Mouse (Mus musculus): Measurements from ENCODE around the gene Col18a1. TPM values are rescaled to one million over a fixed set of nuclear protein-coding genes. Genes with fewer than 3 reads are reported as not detected.

The Col18a1 gene
- polyA plus RNA-seq, 1 experiment = 114 TPM

- Histone ChIP-seq H3K4me3 (ENCODE audit: insufficient read depth, low read depth, low read length) (no peak overlapping the region), H3K36me3 (ENCODE audit: control insufficient read depth, insufficient read depth, low read length) (no peaks in the 10 kb centered on the region), H3K27me3 (replicated peaks; ENCODE audit: control insufficient read depth, insufficient read depth, low read length) (no peaks in the 10 kb centered on the region), H3K27ac (ENCODE audit: insufficient read depth, low read depth, low read length) (peak overlapping the region; percentile 86), H3K4me1 (ENCODE audit: control insufficient read depth, insufficient read depth, low read length) (peaks cover 52% of the 10 kb centered on the region)
- 23% methylated on average over 14 of the region's 14 CpGs for WGBS
- peak; percentile 41 for DNase-seq
- TF ChIP-seq CTCF (conservative IDR thresholded peaks at IDR 0.05; ENCODE audit: insufficient read depth, insufficient read length, low read depth, low read length) = no peak
- no peak for TF ChIP-seq POLR2A (IDR thresholded peaks at IDR 0.05; ENCODE audit: low read depth, low read length)
Observed at GRCm38 (mm10) chr10:77150947-77151521, 15.3 kb downstream of the Col18a1 start.

- H3K27ac ChIP-seq (ENCODE audit: insufficient read depth, low read depth, low read length) = no peak overlapping the region
- no peaks in the 10 kb centered on the region for H3K36me3 ChIP-seq (ENCODE audit: control insufficient read depth, insufficient read depth, low read length)
- H3K4me3 ChIP-seq (ENCODE audit: insufficient read depth, low read depth, low read length) = no peak overlapping the region
- WGBS = 37% methylated on average over 8 of the region's 8 CpGs
- TF ChIP-seq POLR2A (IDR thresholded peaks at IDR 0.05; ENCODE audit: low read depth, low read length) (no peak), CTCF (conservative IDR thresholded peaks at IDR 0.05; ENCODE audit: insufficient read depth, insufficient read length, low read depth, low read length) (no peak)
- H3K27me3 ChIP-seq (replicated peaks; ENCODE audit: control insufficient read depth, insufficient read depth, low read length) = no peaks in the 10 kb centered on the region
- H3K4me1 ChIP-seq (ENCODE audit: control insufficient read depth, insufficient read depth, low read length) = peaks cover 60% of the 10 kb centered on the region
- no peak for DNase-seq
Observed at GRCm38 (mm10) chr10:77150016-77150415, 16.3 kb downstream of the Col18a1 start.

GRCm38 (mm10) chr10:77147545-77147944 lies 18.8 kb downstream of the Col18a1 start:
- Histone ChIP-seq H3K27me3 (replicated peaks; ENCODE audit: control insufficient read depth, insufficient read depth, low read length) (no peaks in the 10 kb centered on the region), H3K4me1 (ENCODE audit: control insufficient read depth, insufficient read depth, low read length) (peaks cover 66% of the 10 kb centered on the region), H3K4me3 (ENCODE audit: insufficient read depth, low read depth, low read length) (no peak overlapping the region), H3K27ac (ENCODE audit: insufficient read depth, low read depth, low read length) (peak overlapping the region; percentile 67), H3K36me3 (ENCODE audit: control insufficient read depth, insufficient read depth, low read length) (no peaks in the 10 kb centered on the region)
- no peak for DNase-seq
- no peak for TF ChIP-seq CTCF (conservative IDR thresholded peaks at IDR 0.05; ENCODE audit: insufficient read depth, insufficient read length, low read depth, low read length)
- no peak for TF ChIP-seq POLR2A (IDR thresholded peaks at IDR 0.05; ENCODE audit: low read depth, low read length)
- WGBS = 81% methylated on average over 10 of the region's 10 CpGs

- peak; percentile 97 for DNase-seq
- Histone ChIP-seq H3K4me3 (ENCODE audit: insufficient read depth, low read depth, low read length) (no peak overlapping the region), H3K4me1 (ENCODE audit: control insufficient read depth, insufficient read depth, low read length) (peaks cover 61% of the 10 kb centered on the region), H3K27me3 (replicated peaks; ENCODE audit: control insufficient read depth, insufficient read depth, low read length) (no peaks in the 10 kb centered on the region), H3K36me3 (ENCODE audit: control insufficient read depth, insufficient read depth, low read length) (no peaks in the 10 kb centered on the region), H3K27ac (ENCODE audit: insufficient read depth, low read depth, low read length) (peak overlapping the region; percentile 67)
- WGBS = 33% methylated on average over 4 of the region's 4 CpGs
- TF ChIP-seq CTCF (conservative IDR thresholded peaks at IDR 0.05; ENCODE audit: insufficient read depth, insufficient read length, low read depth, low read length) = no peak
- TF ChIP-seq POLR2A (IDR thresholded peaks at IDR 0.05; ENCODE audit: low read depth, low read length) = no peak
Observed at GRCm38 (mm10) chr10:77146901-77147463, 19.4 kb downstream of the Col18a1 start.

- peak overlapping the region; percentile 27; the same call in 1 of the 2 replicates for H3K27ac ChIP-seq (ENCODE audit: insufficient read depth, low read depth, low read length)
- H3K4me1 ChIP-seq (ENCODE audit: control insufficient read depth, insufficient read depth, low read length) = peaks cover 51% of the 10 kb centered on the region
- no peak overlapping the region for H3K4me3 ChIP-seq (ENCODE audit: insufficient read depth, low read depth, low read length)
- no peak for DNase-seq
- H3K36me3 ChIP-seq (ENCODE audit: control insufficient read depth, insufficient read depth, low read length) = no peaks in the 10 kb centered on the region
- no peaks in the 10 kb centered on the region for H3K27me3 ChIP-seq (replicated peaks; ENCODE audit: control insufficient read depth, insufficient read depth, low read length)
- TF ChIP-seq POLR2A (IDR thresholded peaks at IDR 0.05; ENCODE audit: low read depth, low read length) = no peak
- TF ChIP-seq CTCF (conservative IDR thresholded peaks at IDR 0.05; ENCODE audit: insufficient read depth, insufficient read length, low read depth, low read length) = no peak
- 68% methylated on average over 1 of the region's 1 CpGs for WGBS
Observed at GRCm38 (mm10) chr10:77145946-77146345, 20.4 kb downstream of the Col18a1 start.

- H3K27ac ChIP-seq (ENCODE audit: insufficient read depth, low read depth, low read length) = no peak overlapping the region
- DNase-seq = peak; percentile 64
Observed at GRCm38 (mm10) chr10:77144372-77144771, 22.0 kb downstream of the Col18a1 start.

GRCm38 (mm10) chr10:77142328-77142727 lies 24.0 kb downstream of the Col18a1 start:
- H3K27ac ChIP-seq (ENCODE audit: insufficient read depth, low read depth, low read length) = peak overlapping the region; percentile 28
- TF ChIP-seq CTCF (conservative IDR thresholded peaks at IDR 0.05; ENCODE audit: insufficient read depth, insufficient read length, low read depth, low read length) (no peak; the same call in 1 of the 2 replicates), POLR2A (IDR thresholded peaks at IDR 0.05; ENCODE audit: low read depth, low read length) (no peak)
- H3K27me3 ChIP-seq (replicated peaks; ENCODE audit: control insufficient read depth, insufficient read depth, low read length) = no peaks in the 10 kb centered on the region
- WGBS = 37% methylated on average over 2 of the region's 2 CpGs
- H3K4me1 ChIP-seq (ENCODE audit: control insufficient read depth, insufficient read depth, low read length) = peaks cover 40% of the 10 kb centered on the region
- H3K36me3 ChIP-seq (ENCODE audit: control insufficient read depth, insufficient read depth, low read length) = no peaks in the 10 kb centered on the region
- H3K4me3 ChIP-seq (ENCODE audit: insufficient read depth, low read depth, low read length) = no peak overlapping the region
- DNase-seq = peak; percentile 95

More at GRCm38 (mm10) chr10:77144372-77144771, 22.0 kb downstream of the Col18a1 start:
- peak; percentile 56 for TF ChIP-seq CTCF (conservative IDR thresholded peaks at IDR 0.05; ENCODE audit: insufficient read depth, insufficient read length, low read depth, low read length)
- no peak for TF ChIP-seq POLR2A (IDR thresholded peaks at IDR 0.05; ENCODE audit: low read depth, low read length)
- Histone ChIP-seq H3K36me3 (ENCODE audit: control insufficient read depth, insufficient read depth, low read length) (no peaks in the 10 kb centered on the region), H3K4me3 (ENCODE audit: insufficient read depth, low read depth, low read length) (no peak overlapping the region), H3K27me3 (replicated peaks; ENCODE audit: control insufficient read depth, insufficient read depth, low read length) (no peaks in the 10 kb centered on the region), H3K4me1 (ENCODE audit: control insufficient read depth, insufficient read depth, low read length) (peaks cover 40% of the 10 kb centered on the region)
- 91% methylated on average over 2 of the region's 2 CpGs for WGBS
